Mouse (Mus musculus): ENCODE data around the gene Tinagl1.

The Tinagl1 gene

GRCm38 (mm10) chr4:130141786-130142185 lies 33.1 kb downstream of the Tinagl1 start:
- no peak for DNase-seq (ENCODE audit: low read depth, low spot score)

GRCm38 (mm10) chr4:130140992-130141402 lies 33.9 kb downstream of the Tinagl1 start:
- DNase-seq (ENCODE audit: low read depth, low spot score), result no peak

- DNase-seq (ENCODE audit: low read depth, low spot score), result peak; percentile 42
These were observed 35.8 kb downstream of the Tinagl1 start, which contains the start of gene Hcrtr1 for GRCm38 (mm10) chr4:130139214-130139492. TSS of gene Hcrtr1 (minus strand) at chr4:130139359.

GRCm38 (mm10) chr4:130138441-130139213 lies 36.3 kb downstream of the Tinagl1 start:
- peak; percentile 82 for DNase-seq (ENCODE audit: low read depth, low spot score)

- no peak for DNase-seq (ENCODE audit: low read depth, low spot score)
These were observed 41.5 kb downstream of the Tinagl1 start for GRCm38 (mm10) chr4:130133399-130133798.

- no peak for DNase-seq (ENCODE audit: low read depth, low spot score)
These were observed 43.3 kb downstream of the Tinagl1 start for GRCm38 (mm10) chr4:130131448-130132105.

- peak; percentile 46 for DNase-seq (ENCODE audit: low read depth, low spot score)
These were observed 44.1 kb downstream of the Tinagl1 start for GRCm38 (mm10) chr4:130130641-130131350.

GRCm38 (mm10) chr4:130130082-130130481 lies 44.8 kb downstream of the Tinagl1 start:
- no peak for DNase-seq (ENCODE audit: low read depth, low spot score)

- no peak for DNase-seq (ENCODE audit: low read depth, low spot score)
These were observed 46.0 kb downstream of the Tinagl1 start for GRCm38 (mm10) chr4:130128907-130129306.

- DNase-seq (ENCODE audit: low read depth, low spot score), result no peak
These were observed 49.0 kb downstream of the Tinagl1 start for GRCm38 (mm10) chr4:130125935-130126334.

- DNase-seq (ENCODE audit: low read depth, low spot score), result no peak
These were observed 49.8 kb downstream of the Tinagl1 start for GRCm38 (mm10) chr4:130125164-130125563.

- no peak for DNase-seq (ENCODE audit: low read depth, low spot score)
These were observed 50.8 kb downstream of the Tinagl1 start for GRCm38 (mm10) chr4:130124110-130124509.

- DNase-seq (ENCODE audit: low read depth, low spot score), result no peak
These were observed 51.9 kb downstream of the Tinagl1 start for GRCm38 (mm10) chr4:130123020-130123419.

- no peak for DNase-seq (ENCODE audit: low read depth, low spot score)
These were observed 53.4 kb downstream of the Tinagl1 start for GRCm38 (mm10) chr4:130121560-130121959.

- DNase-seq (ENCODE audit: low read depth, low spot score), result no peak
These were observed 54.2 kb downstream of the Tinagl1 start for GRCm38 (mm10) chr4:130120752-130121151.

All from R1 (cell line).